Mouse (Mus musculus) T-helper 2 cell (primary cell): ENCODE measurements at regions not wholly inside any gene's neighbourhood (a gene's known extent, or its start where the extent isn't known, plus 50 kb on each side); places are given as distances from the start of the nearest gene placed in this dataset.
"Not testable (repeated sequence)": the region's sequence is repeated elsewhere in the genome, so short reads cannot be mapped to it uniquely, and the experiment has no call there.

Experiments used
- in situ Hi-C: fragments of 300-600 bp; cut with MboI, MseI; formaldehyde crosslinking; loops from one replicate; pipeline ENCODE4 v1.15.1; 2025; ENCODE audit warnings: high pct_unique_total_duplicates

- in situ Hi-C loops: no loop called here
These were observed 204.9 kb upstream of the Intu start for GRCm38 (mm10) chr3:40325872-40326803.

- in situ Hi-C loops: no loop called here
These were observed 191.5 kb upstream of the Intu start for GRCm38 (mm10) chr3:40339492-40340030.

DNA sequence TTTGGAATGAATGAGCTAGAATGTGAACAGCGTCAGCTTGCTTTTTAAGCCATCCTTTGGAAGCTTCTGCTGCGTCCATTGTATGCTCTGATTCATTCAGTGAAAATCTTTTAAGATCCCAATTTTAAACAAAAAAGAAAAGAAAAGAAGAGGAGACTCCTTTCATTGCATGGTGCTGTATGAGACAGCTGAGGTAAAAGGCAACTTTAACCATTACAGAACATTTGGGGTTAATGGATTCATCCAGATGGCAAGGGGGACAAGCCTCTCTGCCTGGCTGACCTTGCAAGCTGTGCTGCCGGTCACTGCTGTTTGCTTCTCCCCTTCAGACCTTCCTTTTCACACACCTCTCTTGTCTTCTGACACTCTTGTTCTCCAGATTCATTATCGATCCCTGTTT lies 176.0 kb upstream of the Intu start:
- in situ Hi-C loops: no loop called here

- in situ Hi-C loops: no loop called here
These were observed 162.7 kb upstream of the Intu start for GRCm38 (mm10) chr3:40368421-40368820.

DNA sequence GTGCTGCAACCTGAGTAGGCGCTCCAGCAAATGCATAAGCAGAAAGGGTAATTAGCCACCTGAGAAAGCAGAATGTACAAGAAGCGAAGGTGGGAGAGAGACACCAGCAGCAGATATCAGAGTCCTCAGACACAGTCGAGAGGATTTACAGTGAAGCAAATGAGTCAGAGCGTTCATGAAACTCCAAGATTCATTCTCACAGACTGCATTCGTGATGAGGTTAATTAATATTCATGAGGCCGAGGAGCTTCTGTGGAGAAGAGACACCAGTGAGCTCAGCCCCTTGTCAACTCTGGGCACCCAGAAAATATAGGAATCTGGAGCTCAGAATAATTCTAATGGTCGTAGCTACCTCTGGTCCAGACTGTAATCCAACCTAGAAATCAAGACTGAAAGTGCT lies 159.7 kb upstream of the Intu start:
- in situ Hi-C loops: no loop called here

DNA sequence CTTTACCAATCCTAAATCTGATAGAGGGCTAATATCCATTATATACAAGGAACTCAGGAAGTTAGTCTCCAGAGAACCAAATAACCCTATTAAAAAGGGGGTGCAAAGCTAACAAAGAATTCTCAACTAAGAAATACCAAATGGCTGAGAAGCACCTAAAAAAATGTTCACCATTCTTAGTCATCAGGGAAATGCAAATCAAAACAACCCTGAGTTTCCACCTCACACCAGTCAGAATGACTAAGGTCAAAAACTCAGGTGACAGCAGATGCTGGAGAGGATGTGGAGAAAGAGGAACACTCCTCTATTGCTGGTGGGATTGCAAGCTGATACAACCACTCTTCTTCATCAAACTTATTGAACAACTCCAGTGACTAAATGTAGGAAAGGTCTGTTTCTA lies 154.9 kb upstream of the Intu start:
- in situ Hi-C loops: loop anchor here (25.0 kb wide), 1 partner anchor 1064 kb away; no protein-coding TSS in a partner anchor

DNA sequence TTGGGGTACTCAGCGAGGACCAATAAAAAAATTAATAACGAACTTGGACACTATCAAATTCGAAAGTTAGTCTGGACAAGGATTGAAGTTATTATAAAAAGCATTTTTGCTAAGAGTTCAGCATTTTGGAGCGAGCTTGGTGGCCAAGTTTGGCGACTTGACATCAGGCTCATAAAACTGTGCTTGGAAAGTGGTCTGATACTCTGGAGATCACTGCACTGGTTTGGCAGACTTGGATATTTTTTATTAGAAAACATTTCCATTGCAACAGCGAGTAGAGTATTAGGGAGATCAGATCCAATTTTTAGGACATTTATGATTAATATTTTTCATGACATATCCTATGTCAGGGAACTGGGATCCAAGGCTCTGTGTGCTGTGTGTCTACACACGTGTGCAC lies 153.7 kb upstream of the Intu start:
- in situ Hi-C loops: loop anchor here (25.0 kb wide), 1 partner anchor 1065 kb away; no protein-coding TSS in a partner anchor

- in situ Hi-C loops: loop anchor here (25.0 kb wide), 1 partner anchor 1067 kb away; no protein-coding TSS in a partner anchor
These were observed 152.0 kb upstream of the Intu start for GRCm38 (mm10) chr3:40379063-40379462.

- in situ Hi-C loops: loop anchor here (5.0 to 25.0 kb wide), 2 partner anchors 1079 to 1504 kb away; partner anchors contain the start of gene Fat4
These were observed 139.5 kb upstream of the Intu start for GRCm38 (mm10) chr3:40391631-40392030.

DNA sequence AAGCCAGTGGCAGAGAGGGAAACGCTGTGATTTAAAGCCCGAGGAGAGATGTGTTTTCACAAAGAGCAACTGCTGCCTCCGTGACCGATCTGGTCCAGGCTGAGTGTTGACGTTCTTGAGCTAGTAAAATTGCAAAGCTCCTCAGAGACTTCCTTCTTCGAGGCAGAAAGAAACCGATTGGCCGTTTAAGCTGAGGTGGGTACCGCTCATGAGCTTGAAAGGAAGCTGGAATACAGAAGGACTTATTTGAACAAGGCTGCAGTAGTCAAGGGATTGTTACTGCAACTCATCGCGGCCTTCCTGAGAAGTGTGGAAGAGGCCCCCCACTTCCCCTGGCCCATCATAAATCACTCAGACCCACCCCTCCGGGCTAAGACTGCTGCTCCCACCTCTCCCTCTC lies 132.9 kb upstream of the Intu start:
- in situ Hi-C loops: loop anchor here (25.0 kb wide), 1 partner anchor 1086 kb away; no protein-coding TSS in a partner anchor

- in situ Hi-C loops: no loop called here
These were observed 127.7 kb upstream of the Intu start for GRCm38 (mm10) chr3:40403402-40403801.

DNA sequence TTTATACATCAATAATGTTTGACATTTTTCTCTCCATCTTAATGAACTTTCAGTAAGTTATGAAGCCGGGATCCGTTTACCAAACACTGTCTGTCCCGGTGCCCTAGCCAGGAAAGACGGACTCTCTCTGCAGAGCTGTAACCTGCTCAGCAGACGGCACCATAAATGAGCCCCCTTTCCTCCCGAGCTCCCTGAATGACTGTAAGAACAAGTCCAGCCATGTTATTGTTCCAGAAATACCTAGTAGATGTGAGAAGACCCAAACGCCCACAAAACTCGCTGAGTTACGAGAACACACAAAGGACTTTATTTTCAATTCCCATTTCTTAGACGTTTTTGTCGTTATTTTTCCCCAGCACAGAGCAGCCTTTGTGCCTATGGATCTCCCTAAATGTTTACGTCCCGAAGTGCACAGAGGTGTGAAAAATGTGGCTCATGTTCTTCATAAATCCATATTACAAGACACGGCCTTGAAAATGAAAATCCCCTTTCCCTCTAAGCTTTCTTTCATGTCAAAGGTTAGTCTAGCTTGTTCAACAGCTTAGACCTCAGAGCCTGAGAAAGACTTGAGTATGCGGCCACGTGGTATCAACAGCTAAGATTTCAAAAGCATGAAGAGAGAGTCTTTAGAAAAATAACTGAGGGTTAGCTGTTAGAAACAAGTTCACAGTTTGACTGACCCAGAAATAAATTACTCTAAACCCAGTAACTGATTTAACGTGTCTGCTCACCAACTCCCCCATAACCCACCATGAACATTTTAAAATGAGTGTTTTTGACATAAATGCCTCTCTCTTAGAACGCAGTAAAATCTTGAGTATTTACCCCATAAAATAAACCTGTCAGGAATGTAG lies 125.8 kb upstream of the Intu start:
- in situ Hi-C loops: no loop called here

DNA sequence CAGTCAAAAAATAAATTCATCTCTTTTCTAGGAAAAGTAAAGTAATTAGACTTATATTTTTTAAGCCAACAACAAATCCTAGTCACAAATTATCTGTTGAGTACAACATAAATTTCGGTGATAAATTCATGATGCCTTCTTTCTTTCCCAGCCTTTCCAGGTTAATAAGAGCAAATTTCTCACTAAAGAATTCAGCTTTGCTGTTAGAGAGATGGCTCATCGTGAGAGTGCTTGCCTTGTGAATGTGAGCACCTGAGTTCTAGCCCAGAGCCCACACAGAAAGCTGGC lies 125.2 kb upstream of the Intu start:
- in situ Hi-C loops: no loop called here

DNA sequence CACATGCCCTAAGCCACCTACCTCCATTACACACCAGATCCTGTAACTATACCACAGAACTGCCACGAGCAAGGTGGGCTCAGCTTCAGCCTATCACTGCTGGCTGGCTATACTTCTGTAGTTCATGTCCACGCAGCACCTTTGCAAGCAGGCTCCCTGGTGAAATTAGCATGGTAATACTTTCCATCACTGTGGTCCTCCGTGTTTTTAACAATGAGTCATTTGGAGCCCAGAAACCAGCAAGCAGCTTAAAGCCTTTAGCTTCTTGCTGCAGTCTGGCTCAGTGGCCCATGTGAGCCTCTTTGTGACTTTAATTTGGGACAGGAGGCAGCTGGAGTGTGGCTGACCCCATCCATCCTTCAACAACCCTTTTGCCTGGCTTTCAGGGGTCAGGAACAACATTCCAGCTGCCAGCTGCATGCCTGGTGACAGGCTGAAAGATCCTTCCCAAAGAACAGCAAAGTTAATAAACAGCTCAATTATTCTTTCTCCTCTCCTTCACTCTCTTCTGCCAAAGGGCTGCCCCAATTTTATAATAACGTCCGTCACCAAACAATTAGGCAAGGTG lies 122.1 kb upstream of the Intu start:
- in situ Hi-C loops: no loop called here

DNA sequence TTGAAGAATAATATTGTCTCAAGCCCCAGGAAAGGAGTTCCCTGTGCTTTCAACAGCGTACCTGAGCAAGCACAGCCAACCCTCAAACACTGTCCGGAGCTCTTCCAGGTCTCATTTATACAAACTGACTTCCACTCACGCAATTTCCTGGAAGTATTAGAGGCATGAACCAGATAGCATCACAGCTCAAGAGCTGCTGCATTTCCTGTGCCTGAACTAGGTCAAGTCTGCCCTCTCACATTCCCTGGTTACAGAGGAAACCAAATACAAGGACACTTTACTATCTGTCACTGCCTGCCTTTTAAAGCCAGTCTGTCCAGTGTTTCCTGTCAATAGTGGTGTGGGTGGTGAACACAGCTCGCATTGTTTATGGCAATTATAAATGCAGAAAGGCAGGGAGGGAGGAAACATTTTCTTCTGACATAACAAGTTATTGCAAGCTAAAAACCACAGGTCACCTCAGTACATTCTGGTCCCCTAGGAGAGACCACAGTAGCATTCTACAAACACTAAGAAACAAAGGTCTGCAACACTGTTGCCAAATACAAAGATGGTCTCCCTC lies 120.3 kb upstream of the Intu start:
- in situ Hi-C loops: no loop called here

GRCm38 (mm10) chr3:40425183-40425844 lies 105.8 kb upstream of the Intu start:
- in situ Hi-C loops: not testable (repeated sequence)

DNA sequence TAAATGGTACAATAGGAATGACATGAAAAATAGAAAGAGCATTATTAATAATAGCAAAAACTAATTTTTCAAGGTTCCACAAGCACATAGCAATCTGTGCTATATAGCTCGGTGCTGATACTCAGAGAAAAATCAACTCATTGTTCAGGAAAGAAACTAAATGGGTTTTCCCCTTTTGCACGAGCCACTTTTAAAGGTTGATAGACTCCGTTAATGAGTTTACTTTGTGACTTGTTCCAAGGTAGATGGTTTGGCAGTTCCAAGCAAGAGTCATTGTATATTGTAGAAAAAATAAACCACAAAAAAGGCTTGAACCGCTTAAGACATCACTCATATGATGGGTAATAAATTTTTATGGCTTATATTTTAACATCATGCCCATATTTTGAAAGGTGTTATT lies 105.0 kb upstream of the Intu start:
- in situ Hi-C loops: no loop called here

DNA sequence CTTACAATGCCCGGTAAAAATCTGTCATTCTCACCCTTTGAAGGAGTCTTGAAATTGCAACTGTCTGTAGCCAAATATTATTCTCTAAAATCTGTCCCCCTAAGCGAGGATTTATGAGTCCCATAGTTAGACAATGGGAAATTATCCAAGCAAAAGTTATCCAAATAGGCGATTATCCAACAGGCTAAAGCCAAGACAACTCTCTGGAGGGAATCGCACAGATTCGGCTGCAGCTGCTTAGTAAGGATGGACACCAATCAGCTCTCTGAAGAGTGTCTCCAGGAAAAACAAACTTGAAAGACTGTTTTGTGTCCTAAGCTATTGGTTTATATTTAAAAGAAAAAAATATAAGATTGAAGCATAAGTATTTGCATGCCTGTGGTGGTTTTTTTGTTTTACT lies 103.1 kb upstream of the Intu start:
- in situ Hi-C loops: no loop called here

DNA sequence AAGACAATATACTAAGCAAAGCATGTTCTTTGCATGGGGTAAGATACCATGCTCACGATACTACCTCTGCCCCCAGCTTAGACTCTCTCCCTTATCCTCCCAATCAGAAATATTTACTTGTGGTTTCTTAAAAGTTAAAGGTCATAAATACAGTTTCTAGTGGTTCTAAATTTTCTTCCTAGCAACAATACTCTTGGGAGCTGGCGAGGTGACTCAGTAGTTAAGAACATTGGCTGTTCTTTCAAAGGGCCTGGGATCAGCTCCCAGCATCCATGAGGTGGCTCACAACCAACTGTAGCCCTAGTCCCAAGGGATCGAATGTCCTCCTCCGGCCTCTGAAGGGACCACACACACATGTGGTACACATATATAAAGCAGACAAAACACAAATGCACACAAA lies 92.8 kb upstream of the Intu start:
- in situ Hi-C loops: no loop called here

DNA sequence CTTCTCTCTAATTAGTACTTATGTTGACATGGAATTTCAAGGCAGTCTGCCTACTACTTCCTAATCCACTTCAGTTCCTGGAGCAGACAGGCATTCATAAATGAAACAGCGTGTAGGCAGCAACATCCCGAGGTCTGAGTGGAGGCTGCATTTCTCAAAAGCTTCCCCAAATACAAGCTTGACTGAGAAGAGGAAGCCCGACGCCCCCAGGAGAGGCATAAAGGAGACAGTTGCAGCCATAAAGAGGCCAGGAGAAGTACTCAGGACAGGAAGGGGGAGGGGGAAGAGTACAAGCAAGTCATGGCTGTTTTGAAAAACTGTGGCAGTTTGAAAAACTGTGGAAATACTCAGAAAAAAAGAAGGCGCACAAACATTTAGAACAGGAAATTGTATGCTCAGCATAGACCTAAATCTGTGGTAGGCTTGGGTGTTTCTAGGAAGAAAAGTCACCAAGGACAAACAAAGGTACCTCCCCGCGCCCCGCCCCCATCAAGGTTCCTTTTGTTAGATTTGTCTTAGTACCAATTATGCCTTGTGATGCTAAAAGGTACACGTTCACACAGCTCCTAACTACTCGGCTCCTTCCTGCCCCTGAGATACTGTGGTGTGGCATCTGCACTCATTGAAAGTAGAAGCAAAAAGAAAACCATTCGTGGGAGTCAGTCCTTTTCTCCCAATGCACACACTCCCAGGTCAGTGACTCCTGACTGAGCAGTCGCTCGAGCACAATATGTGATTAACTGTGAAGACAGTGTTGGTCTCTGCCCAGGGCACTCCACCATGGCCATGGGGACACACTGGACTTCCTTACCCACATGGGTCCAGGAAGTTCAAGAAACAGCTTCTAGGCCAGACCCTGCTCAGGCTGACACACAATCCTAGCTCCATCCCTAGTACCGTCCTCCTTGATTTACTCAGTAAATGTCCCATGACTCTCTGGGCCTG lies 89.7 kb upstream of the Intu start:
- in situ Hi-C loops: no loop called here
